Mouse (Mus musculus): Measurements from ENCODE around the gene Polr1e. TPM values are rescaled to one million over a fixed set of nuclear protein-coding genes. Genes with fewer than 3 reads are reported as not detected.

The Polr1e gene
- 31.0 and 34.8 TPM in 2 replicates for polyA plus RNA-seq (2015; fragmentation: Nextera tagmentation; extraction: Ambion mirVana)

GRCm38 (mm10) chr4:45018452-45018980 is at the start of gene Polr1e:
Gene Polr1e (plus strand): TSS chr4:45018583.
- H3K9ac ChIP-seq (replicated peaks): peak within 1 kb of the TSS; percentile 63
- H3K36me3 ChIP-seq: 0 out of 2 replicates have a peak, but pooled peaks cover 4% of the 10 kb centered on the region
- H3K4me2 ChIP-seq (replicated peaks): peak within 1 kb of the TSS; percentile 91
- peak; percentile 89 for ATAC-seq (replicated peaks)
- peaks cover 23% of the 10 kb centered on the region for H3K4me1 ChIP-seq
- peak within 1 kb of the TSS; percentile 63 for H3K4me3 ChIP-seq
- peak within 1 kb of the TSS; percentile 20; the same call in 1 of the 2 replicates for H3K27ac ChIP-seq (replicated peaks)
- H3K9me3 ChIP-seq: no peaks in the 10 kb centered on the region
- under 1% methylated on average over 29 of the region's 29 CpGs for WGBS
- H3K27me3 ChIP-seq: no peaks in the 10 kb centered on the region

- H3K36me3 ChIP-seq: no peaks in the 10 kb centered on the region
- H3K4me1 ChIP-seq: peaks cover 5% of the 10 kb centered on the region; the same call in 1 of the 2 replicates
- WGBS: 96% methylated on average over 7 of the region's 7 CpGs
- no peak overlapping the region for H3K4me3 ChIP-seq
- no peak overlapping the region for H3K4me2 ChIP-seq (replicated peaks)
- H3K27me3 ChIP-seq: no peaks in the 10 kb centered on the region
- no peak overlapping the region for H3K27ac ChIP-seq (replicated peaks)
- H3K9ac ChIP-seq (replicated peaks): no peak overlapping the region
- no peaks in the 10 kb centered on the region for H3K9me3 ChIP-seq
- no peak for ATAC-seq (replicated peaks)
Observed at GRCm38 (mm10) chr4:44970056-44970455, 48.3 kb upstream of the Polr1e start.

GRCm38 (mm10) chr4:44970612-44971110 is 47.7 kb upstream of the Polr1e start:
- Histone ChIP-seq H3K9ac (replicated peaks) (no peak overlapping the region), H3K27me3 (no peaks in the 10 kb centered on the region), H3K36me3 (no peaks in the 10 kb centered on the region), H3K27ac (replicated peaks) (no peak overlapping the region), H3K4me2 (replicated peaks) (no peak overlapping the region), H3K9me3 (no peaks in the 10 kb centered on the region), H3K4me1 (peaks cover 5% of the 10 kb centered on the region; the same call in 1 of the 2 replicates), H3K4me3 (no peak overlapping the region)
- 22% methylated on average over 10 of the region's 10 CpGs for WGBS
- no peak for ATAC-seq (replicated peaks)

GRCm38 (mm10) chr4:44973450-44973849 is 44.9 kb upstream of the Polr1e start:
- no peak overlapping the region for H3K9ac ChIP-seq (replicated peaks)
- peak; percentile 48 for ATAC-seq (replicated peaks)
- H3K4me3 ChIP-seq: peak overlapping the region; percentile 18; the same call in 1 of the 2 replicates

GRCm38 (mm10) chr4:44973871-44974270 is 44.5 kb upstream of the Polr1e start:
- H3K4me2 ChIP-seq (replicated peaks): peak overlapping the region; percentile 25
- H3K36me3 ChIP-seq: no peaks in the 10 kb centered on the region
- H3K27me3 ChIP-seq: no peaks in the 10 kb centered on the region
- H3K9ac ChIP-seq (replicated peaks): no peak overlapping the region
- H3K9me3 ChIP-seq: no peaks in the 10 kb centered on the region
- H3K4me1 ChIP-seq: peaks cover 5% of the 10 kb centered on the region; the same call in 1 of the 2 replicates
- peak overlapping the region; percentile 18; the same call in 1 of the 2 replicates for H3K4me3 ChIP-seq
- H3K27ac ChIP-seq (replicated peaks): no peak overlapping the region
- 53% methylated on average over 14 of the region's 14 CpGs for WGBS
- ATAC-seq (replicated peaks): no peak; the same call in 1 of the 2 replicates

More at GRCm38 (mm10) chr4:44973450-44973849, 44.9 kb upstream of the Polr1e start:
- no peaks in the 10 kb centered on the region for H3K36me3 ChIP-seq
- no peak overlapping the region for H3K27ac ChIP-seq (replicated peaks)
- no peaks in the 10 kb centered on the region for H3K9me3 ChIP-seq
- 11% methylated on average over 9 of the region's 9 CpGs for WGBS
- H3K27me3 ChIP-seq: no peaks in the 10 kb centered on the region
- H3K4me2 ChIP-seq (replicated peaks): peak overlapping the region; percentile 25
- H3K4me1 ChIP-seq: peaks cover 5% of the 10 kb centered on the region; the same call in 1 of the 2 replicates

GRCm38 (mm10) chr4:44974331-44974730 is 44.1 kb upstream of the Polr1e start:
- Histone ChIP-seq H3K27me3 (no peaks in the 10 kb centered on the region), H3K36me3 (no peaks in the 10 kb centered on the region), H3K4me1 (peaks cover 5% of the 10 kb centered on the region; the same call in 1 of the 2 replicates), H3K4me3 (no peak overlapping the region), H3K27ac (replicated peaks) (no peak overlapping the region), H3K4me2 (replicated peaks) (no peak overlapping the region), H3K9ac (replicated peaks) (no peak overlapping the region), H3K9me3 (no peaks in the 10 kb centered on the region)
- no peak for ATAC-seq (replicated peaks)
- 78% methylated on average over 8 of the region's 8 CpGs for WGBS

- no peak for ATAC-seq (replicated peaks)
- Histone ChIP-seq H3K9ac (replicated peaks) (no peak overlapping the region), H3K4me2 (replicated peaks) (no peak overlapping the region), H3K4me3 (no peak overlapping the region), H3K36me3 (no peaks in the 10 kb centered on the region), H3K27me3 (no peaks in the 10 kb centered on the region), H3K9me3 (no peaks in the 10 kb centered on the region), H3K4me1 (peaks cover 9% of the 10 kb centered on the region), H3K27ac (replicated peaks) (no peak overlapping the region)
- 84% methylated on average over 6 of the region's 6 CpGs for WGBS
Observed at GRCm38 (mm10) chr4:44976026-44976615, 42.3 kb upstream of the Polr1e start.

GRCm38 (mm10) chr4:44976921-44977710 is 41.3 kb upstream of the Polr1e start:
- H3K27ac ChIP-seq (replicated peaks): no peak overlapping the region
- no peak overlapping the region for H3K4me2 ChIP-seq (replicated peaks)
- ATAC-seq (replicated peaks): no peak
- H3K27me3 ChIP-seq: no peaks in the 10 kb centered on the region
- H3K4me1 ChIP-seq: peaks cover 17% of the 10 kb centered on the region
- H3K4me3 ChIP-seq: no peak overlapping the region
- 90% methylated on average over 10 of the region's 10 CpGs for WGBS
- H3K36me3 ChIP-seq: no peaks in the 10 kb centered on the region
- H3K9ac ChIP-seq (replicated peaks): no peak overlapping the region
- no peaks in the 10 kb centered on the region for H3K9me3 ChIP-seq

- Histone ChIP-seq H3K4me3 (no peak overlapping the region), H3K9me3 (no peaks in the 10 kb centered on the region), H3K4me1 (peaks cover 17% of the 10 kb centered on the region), H3K27me3 (no peaks in the 10 kb centered on the region), H3K4me2 (replicated peaks) (no peak overlapping the region), H3K9ac (replicated peaks) (no peak overlapping the region), H3K36me3 (no peaks in the 10 kb centered on the region), H3K27ac (replicated peaks) (no peak overlapping the region)
- 86% methylated on average over 5 of the region's 5 CpGs for WGBS
- no peak for ATAC-seq (replicated peaks)
Observed at GRCm38 (mm10) chr4:44978175-44978574, 40.2 kb upstream of the Polr1e start.

GRCm38 (mm10) chr4:44979794-44980338 is 38.5 kb upstream of the Polr1e start:
- 80% methylated on average over 7 of the region's 7 CpGs for WGBS

GRCm38 (mm10) chr4:44981280-44981973 is 37.0 kb upstream of the Polr1e start, which contains the start of gene Grhpr:
Gene Grhpr (plus strand): TSS chr4:44981395.
- no peaks in the 10 kb centered on the region for H3K36me3 ChIP-seq
- WGBS: under 1% methylated on average over 40 of the region's 40 CpGs

More at GRCm38 (mm10) chr4:44979794-44980338, 38.5 kb upstream of the Polr1e start:
- H3K36me3 ChIP-seq: no peaks in the 10 kb centered on the region
- no peak overlapping the region for H3K4me2 ChIP-seq (replicated peaks)
- H3K27me3 ChIP-seq: no peaks in the 10 kb centered on the region
- peaks cover 12% of the 10 kb centered on the region for H3K4me1 ChIP-seq
- H3K4me3 ChIP-seq: no peak overlapping the region
- ATAC-seq (replicated peaks): no peak
- no peak overlapping the region for H3K27ac ChIP-seq (replicated peaks)
- H3K9me3 ChIP-seq: no peaks in the 10 kb centered on the region
- H3K9ac ChIP-seq (replicated peaks): no peak overlapping the region

More at GRCm38 (mm10) chr4:44981280-44981973, 37.0 kb upstream of the Polr1e start, which contains the start of gene Grhpr:
- peaks cover 12% of the 10 kb centered on the region for H3K4me1 ChIP-seq
- H3K4me2 ChIP-seq (replicated peaks): peak within 1 kb of the TSS; percentile 89
- ATAC-seq (replicated peaks): peak; percentile 88
- H3K27ac ChIP-seq (replicated peaks): peak within 1 kb of the TSS; percentile 6; the same call in 1 of the 2 replicates
- peak within 1 kb of the TSS; percentile 50 for H3K4me3 ChIP-seq
- H3K9me3 ChIP-seq: no peaks in the 10 kb centered on the region
- H3K27me3 ChIP-seq: no peaks in the 10 kb centered on the region
- H3K9ac ChIP-seq (replicated peaks): peak within 1 kb of the TSS; percentile 67
